ENCODE assay signal across 8 mouse cellular contexts in the genomic region with DNA sequence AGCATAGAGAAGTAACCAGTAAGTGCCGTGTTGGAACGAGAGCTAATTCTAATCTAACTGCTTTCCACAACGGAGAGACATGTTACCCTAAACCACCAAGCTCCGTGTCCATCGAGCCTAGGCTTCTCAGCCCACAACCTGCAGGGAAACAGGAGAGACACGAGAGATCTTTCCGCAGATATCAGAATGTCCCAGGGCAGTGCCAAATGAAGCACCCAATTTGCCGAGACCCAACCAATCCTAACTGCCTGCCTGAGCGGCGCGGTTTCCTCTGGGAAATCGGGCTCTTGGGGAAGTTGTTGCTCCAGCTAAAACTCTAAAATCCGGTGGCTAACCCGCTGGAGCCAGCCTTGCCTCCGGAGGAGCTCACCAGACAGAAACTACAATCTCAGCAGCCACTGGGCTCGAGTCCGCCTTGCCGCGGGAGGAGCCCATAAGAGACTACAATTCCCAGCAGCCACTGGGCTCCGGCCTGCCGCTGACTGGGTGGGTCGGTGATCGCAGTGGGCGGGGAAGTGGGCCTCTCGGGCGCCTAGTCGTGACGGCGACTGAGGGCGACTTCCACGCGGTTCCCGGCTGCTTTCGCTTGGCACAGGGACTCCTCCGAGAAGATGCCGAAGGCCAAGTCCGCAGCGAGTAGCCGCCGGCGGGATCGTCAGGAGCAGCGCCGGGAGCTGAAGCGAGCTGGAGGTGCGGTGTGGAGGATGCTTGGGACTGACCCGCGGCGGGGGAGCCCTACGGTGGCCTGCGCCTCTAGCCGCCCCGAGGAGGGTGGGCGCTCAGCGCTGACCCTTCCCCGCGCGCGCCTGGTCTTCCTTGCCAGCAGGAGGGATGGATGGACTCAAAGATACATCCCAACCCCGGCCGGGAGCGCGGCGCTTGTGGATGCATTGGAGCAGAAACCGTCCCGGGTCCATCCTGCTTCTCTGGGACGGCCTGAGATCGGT. TPM values are rescaled to one million over a fixed set of nuclear protein-coding genes. Genes with fewer than 3 reads are reported as not detected.
DNase-seq lines count a peak whose midpoint lies in the region; ATAC-seq lines count a peak whose summit lies in the region.

Dimt1 (plus strand) TSS at position 534 of the 947 bp plus-strand sequence.

- H3K27me3 ChIP-seq in forebrain, embryonic 14.5 days (replicated peaks; ENCODE audit: control insufficient read depth, insufficient read depth, low read length), result no peaks in the 10 kb centered on the region
- H3K27me3 ChIP-seq in neural tube, embryonic 15.5 days (replicated peaks), result no peaks in the 10 kb centered on the region

- peaks cover 19% of the 10 kb centered on the region for H3K36me3 ChIP-seq in forebrain, embryonic 14.5 days (ENCODE audit: control insufficient read depth, insufficient read depth, low read length)
- peaks cover 13% of the 10 kb centered on the region for H3K36me3 ChIP-seq in neural tube, embryonic 15.5 days

- H3K4me3 ChIP-seq in forebrain, embryonic 14.5 days (ENCODE audit: low read depth, low read length), result peak within 1 kb of the TSS; percentile 93
- peak within 1 kb of the TSS; percentile 90 for H3K4me3 ChIP-seq in neural tube, embryonic 15.5 days (replicated peaks)

- H3K4me2 ChIP-seq in forebrain, embryonic 14.5 days (ENCODE audit: low read length), result peak within 1 kb of the TSS; percentile 70
- H3K4me2 ChIP-seq in neural tube, embryonic 15.5 days, result peak within 1 kb of the TSS; percentile 59

- peak; percentile 100 for ATAC-seq in forebrain, embryonic 14.5 days
- ATAC-seq in neural tube, embryonic 15.5 days (ENCODE audit: low FRiP score), result peak; percentile 99

- peak within 1 kb of the TSS; percentile 58 for H3K27ac ChIP-seq in forebrain, embryonic 14.5 days (ENCODE audit: low read depth, low read length)
- peak within 1 kb of the TSS; percentile 88 for H3K27ac ChIP-seq in neural tube, embryonic 15.5 days (replicated peaks)

- H3K4me1 ChIP-seq in forebrain, embryonic 14.5 days (ENCODE audit: control insufficient read depth, insufficient read depth, low read length), result peaks cover 9% of the 10 kb centered on the region
- H3K4me1 ChIP-seq in neural tube, embryonic 15.5 days, result peaks cover 18% of the 10 kb centered on the region

- H3K9ac ChIP-seq in forebrain, embryonic 14.5 days (ENCODE audit: low read length), result peak within 1 kb of the TSS; percentile 91
- H3K9ac ChIP-seq in neural tube, embryonic 15.5 days (replicated peaks), result peak within 1 kb of the TSS; percentile 88

- intact Hi-C loops in heart, postnatal 14 days (cut with DNase I), result loop anchor here (10.0 kb wide), 1 partner anchor 158 kb away; no protein-coding TSS in a partner anchor

- no peaks in the 10 kb centered on the region for H3K9me3 ChIP-seq in forebrain, embryonic 14.5 days (replicated peaks; ENCODE audit: control insufficient read depth, low read length)
- H3K9me3 ChIP-seq in neural tube, embryonic 15.5 days (replicated peaks), result no peaks in the 10 kb centered on the region

- DNase-seq in ES-CJ7 (ENCODE audit: low read depth, low spot score), result peak; percentile 92
- DNase-seq in cerebellum, adult 11 months, result peak; percentile 90
- DNase-seq in forebrain, embryonic 14.5 days (ENCODE audit: low spot score), result peak; percentile 98
- DNase-seq in heart, postnatal 14 days, result peak; percentile 93 to 95
- peak; percentile 95 for DNase-seq in layer of hippocampus, adult 11-12 months (ENCODE audit: low spot score)
- DNase-seq in lung, adult 18-20 months, result peak; percentile 96 to 97
- peak; percentile 96 for DNase-seq in testis, postnatal 14 days (ENCODE audit: low spot score)

- under 1% methylated on average over 68 of the region's 68 CpGs for WGBS in forebrain, embryonic 14.5 days
- WGBS in neural tube, embryonic 15.5 days, result under 1% methylated on average over 68 of the region's 68 CpGs

RNA-seq across cellular contexts. Expression of gene Dimt1, which starts in this region (rescaled TPM):
- polyA plus RNA-seq in forebrain, embryonic 14.5 days (2014; fragmentation: Nextera tagmentation; extraction: Ambion mirVana), result 47.6 and 52.2 TPM in 2 replicates
- total RNA-seq in heart, postnatal 14 days (2021), result 1 to 10 TPM; 6.9 to 7.3 TPM
- polyA plus RNA-seq in neural tube, embryonic 15.5 days (2015; fragmentation: Nextera tagmentation; extraction: Ambion mirVana), result 37.5 and 39.8 TPM in 2 replicates

Comparison
In these comparisons a context has a peak if more than half of its experiments do, and no peak if none do; other contexts are left out.
1. Peak in every context shown above with its lines: DNase-seq, ATAC-seq, H3K4me3 ChIP-seq and H3K27ac ChIP-seq.